Mouse (Mus musculus): ENCODE data around the gene Pbld1. TPM values are rescaled to one million over a fixed set of nuclear protein-coding genes. Genes with fewer than 3 reads are reported as not detected.
A peak's percentile ranks its signal among the peaks of the same experiment; 100 is the strongest.

Pbld1 gene
- polyA plus RNA-seq, 1 experiment from 2014 or later = 0.58 TPM

- WGBS = 76% methylated on average over 2 of the region's 2 CpGs
- Histone ChIP-seq H3K27me3 (ENCODE audit: control insufficient read depth, insufficient read depth, low read length) (no peaks in the 10 kb centered on the region), H3K36me3 (ENCODE audit: control insufficient read depth, insufficient read depth, low read length) (no peaks in the 10 kb centered on the region), H3K4me1 (ENCODE audit: control insufficient read depth, insufficient read depth, low read length) (peaks cover 6% of the 10 kb centered on the region), H3K9me3 (ENCODE audit: control insufficient read depth, low read length) (no peaks in the 10 kb centered on the region), H3K4me3 (replicated peaks; ENCODE audit: low read depth, low read length) (no peak overlapping the region), H3K9ac (replicated peaks; ENCODE audit: low read length) (no peak overlapping the region), H3K4me2 (ENCODE audit: low read length) (no peak overlapping the region), H3K27ac (replicated peaks; ENCODE audit: low read depth, low read length) (no peak overlapping the region)
- ATAC-seq (ENCODE audit: low FRiP score, low TSS enrichment) (no peak), DNase-seq (no peak)
These were observed 36.8 kb downstream of the Pbld1 start for GRCm38 (mm10) chr10:63096757-63097156.

DNA sequence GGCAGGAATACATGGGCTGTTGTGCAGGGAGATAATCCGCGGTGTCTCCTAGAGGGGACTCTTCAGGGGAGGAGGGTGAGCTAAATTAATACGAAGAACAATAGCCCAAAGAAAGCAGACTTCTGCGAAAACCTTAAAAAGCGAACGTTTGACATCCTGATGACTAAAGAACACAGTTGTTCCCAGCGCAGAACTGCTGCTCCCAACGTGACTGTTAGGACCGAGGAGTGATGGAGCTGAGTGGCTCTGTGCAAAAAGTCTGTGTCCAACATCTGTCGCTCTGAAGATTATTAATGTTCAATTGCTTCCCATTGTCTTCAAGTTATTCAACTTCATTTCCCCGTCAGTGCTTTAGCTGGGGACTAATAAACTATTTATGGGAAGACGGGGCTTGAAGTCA lies 38.2 kb downstream of the Pbld1 start:
- Histone ChIP-seq H3K4me1 (ENCODE audit: control insufficient read depth, insufficient read depth, low read length) (peaks cover 6% of the 10 kb centered on the region), H3K9me3 (ENCODE audit: control insufficient read depth, low read length) (no peaks in the 10 kb centered on the region), H3K9ac (replicated peaks; ENCODE audit: low read length) (no peak overlapping the region), H3K36me3 (ENCODE audit: control insufficient read depth, insufficient read depth, low read length) (no peaks in the 10 kb centered on the region), H3K27me3 (ENCODE audit: control insufficient read depth, insufficient read depth, low read length) (no peaks in the 10 kb centered on the region), H3K27ac (replicated peaks; ENCODE audit: low read depth, low read length) (no peak overlapping the region), H3K4me3 (replicated peaks; ENCODE audit: low read depth, low read length) (no peak overlapping the region), H3K4me2 (ENCODE audit: low read length) (no peak overlapping the region)
- WGBS = 55% methylated on average over 12 of the region's 12 CpGs
- DNase-seq (no peak), ATAC-seq (ENCODE audit: low FRiP score, low TSS enrichment) (no peak)

DNA sequence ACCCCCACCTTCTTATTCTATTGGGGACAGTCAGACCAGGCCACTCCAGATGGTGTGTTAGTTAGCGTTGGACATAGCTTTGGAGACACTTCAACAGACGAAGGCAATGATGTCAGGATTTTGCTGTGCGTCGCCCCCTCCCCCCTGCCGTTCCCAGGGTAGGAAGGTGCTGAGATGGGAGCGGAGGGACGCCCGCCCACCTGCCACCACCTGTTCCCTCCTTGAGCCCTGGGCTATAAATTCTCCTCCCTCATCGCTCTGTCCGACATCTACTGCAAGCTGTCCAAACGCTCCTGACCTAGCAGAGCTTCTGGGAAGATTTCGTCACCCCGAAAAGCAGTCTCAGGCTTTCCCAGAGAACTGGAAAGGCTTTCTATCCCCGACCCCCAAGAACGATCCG lies 39.6 kb downstream of the Pbld1 start, which contains the start of gene Atoh7:
TSS of gene Atoh7 (plus strand) at position 131 of the 400 bp plus-strand sequence.
- ATAC-seq (ENCODE audit: low FRiP score, low TSS enrichment) (no peak), DNase-seq (peak; percentile 23)
- WGBS = 4% methylated on average over 16 of the region's 16 CpGs
- no peaks in the 10 kb centered on the region for H3K36me3 ChIP-seq (ENCODE audit: control insufficient read depth, insufficient read depth, low read length)
- H3K4me2 ChIP-seq (ENCODE audit: low read length) = peak within 1 kb of the TSS; percentile 93
- no peaks in the 10 kb centered on the region for H3K27me3 ChIP-seq (ENCODE audit: control insufficient read depth, insufficient read depth, low read length)
- no peaks in the 10 kb centered on the region for H3K9me3 ChIP-seq (ENCODE audit: control insufficient read depth, low read length)
- peak within 1 kb of the TSS; percentile 62 for H3K4me3 ChIP-seq (replicated peaks; ENCODE audit: low read depth, low read length)
- peak within 1 kb of the TSS; percentile 61 for H3K27ac ChIP-seq (replicated peaks; ENCODE audit: low read depth, low read length)
- H3K4me1 ChIP-seq (ENCODE audit: control insufficient read depth, insufficient read depth, low read length) = peaks cover 6% of the 10 kb centered on the region
- H3K9ac ChIP-seq (replicated peaks; ENCODE audit: low read length) = peak within 1 kb of the TSS; percentile 66

- DNase-seq (peak; percentile 88), ATAC-seq (ENCODE audit: low FRiP score, low TSS enrichment) (peak; percentile 90)
- no peaks in the 10 kb centered on the region for H3K36me3 ChIP-seq (ENCODE audit: control insufficient read depth, insufficient read depth, low read length)
- H3K9me3 ChIP-seq (ENCODE audit: control insufficient read depth, low read length) = no peaks in the 10 kb centered on the region
- peak overlapping the region; percentile 62 for H3K4me3 ChIP-seq (replicated peaks; ENCODE audit: low read depth, low read length)
- H3K4me2 ChIP-seq (ENCODE audit: low read length) = peak overlapping the region; percentile 93
- H3K9ac ChIP-seq (replicated peaks; ENCODE audit: low read length) = peak overlapping the region; percentile 66
- H3K27me3 ChIP-seq (ENCODE audit: control insufficient read depth, insufficient read depth, low read length) = no peaks in the 10 kb centered on the region
- WGBS = under 1% methylated on average over 62 of the region's 62 CpGs
- peak overlapping the region; percentile 61 for H3K27ac ChIP-seq (replicated peaks; ENCODE audit: low read depth, low read length)
- H3K4me1 ChIP-seq (ENCODE audit: control insufficient read depth, insufficient read depth, low read length) = peaks cover 6% of the 10 kb centered on the region
These were observed 40.1 kb downstream of the Pbld1 start for GRCm38 (mm10) chr10:63099941-63100562.

DNA sequence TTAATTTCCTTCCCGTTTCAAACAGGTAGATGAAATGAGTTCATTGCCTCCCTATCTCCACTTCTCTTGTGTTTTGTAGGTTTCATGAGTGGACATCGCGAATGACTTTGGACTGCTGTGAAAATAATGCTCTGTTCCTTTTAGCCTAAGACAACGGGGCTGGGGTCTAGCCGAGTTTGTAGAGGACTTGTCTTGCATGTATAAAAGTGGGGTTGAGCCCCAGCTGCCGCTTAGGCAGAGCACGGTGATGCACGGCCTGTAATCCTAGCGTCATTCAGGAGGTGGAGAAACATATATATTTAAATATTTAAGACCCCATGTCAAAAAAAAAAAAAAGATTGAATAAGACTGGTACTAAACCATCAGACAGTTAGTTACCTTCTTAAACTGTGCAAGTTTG lies 40.7 kb downstream of the Pbld1 start:
- 4% methylated on average over 9 of the region's 9 CpGs for WGBS
- peak overlapping the region; percentile 62 for H3K4me3 ChIP-seq (replicated peaks; ENCODE audit: low read depth, low read length)
- H3K27ac ChIP-seq (replicated peaks; ENCODE audit: low read depth, low read length) = no peak overlapping the region
- H3K27me3 ChIP-seq (ENCODE audit: control insufficient read depth, insufficient read depth, low read length) = no peaks in the 10 kb centered on the region
- no peaks in the 10 kb centered on the region for H3K36me3 ChIP-seq (ENCODE audit: control insufficient read depth, insufficient read depth, low read length)
- DNase-seq = peak; percentile 55
- H3K4me1 ChIP-seq (ENCODE audit: control insufficient read depth, insufficient read depth, low read length) = peaks cover 6% of the 10 kb centered on the region
- peak overlapping the region; percentile 66 for H3K9ac ChIP-seq (replicated peaks; ENCODE audit: low read length)
- ATAC-seq (ENCODE audit: low FRiP score, low TSS enrichment) = no peak
- H3K9me3 ChIP-seq (ENCODE audit: control insufficient read depth, low read length) = no peaks in the 10 kb centered on the region
- H3K4me2 ChIP-seq (ENCODE audit: low read length) = peak overlapping the region; percentile 93

- DNase-seq = peak; percentile 82
- no peaks in the 10 kb centered on the region for H3K9me3 ChIP-seq (ENCODE audit: control insufficient read depth, low read length)
- H3K4me3 ChIP-seq (replicated peaks; ENCODE audit: low read depth, low read length) = no peak overlapping the region
- H3K4me1 ChIP-seq (ENCODE audit: control insufficient read depth, insufficient read depth, low read length) = no peaks in the 10 kb centered on the region
- no peak for ATAC-seq (ENCODE audit: low FRiP score, low TSS enrichment)
- no peaks in the 10 kb centered on the region for H3K27me3 ChIP-seq (ENCODE audit: control insufficient read depth, insufficient read depth, low read length)
- H3K9ac ChIP-seq (replicated peaks; ENCODE audit: low read length) = no peak overlapping the region
- H3K4me2 ChIP-seq (ENCODE audit: low read length) = no peak overlapping the region
- WGBS = 44% methylated on average over 5 of the region's 5 CpGs
- no peaks in the 10 kb centered on the region for H3K36me3 ChIP-seq (ENCODE audit: control insufficient read depth, insufficient read depth, low read length)
- H3K27ac ChIP-seq (replicated peaks; ENCODE audit: low read depth, low read length) = no peak overlapping the region
These were observed 53.2 kb downstream of the Pbld1 start for GRCm38 (mm10) chr10:63113027-63113604.

DNA sequence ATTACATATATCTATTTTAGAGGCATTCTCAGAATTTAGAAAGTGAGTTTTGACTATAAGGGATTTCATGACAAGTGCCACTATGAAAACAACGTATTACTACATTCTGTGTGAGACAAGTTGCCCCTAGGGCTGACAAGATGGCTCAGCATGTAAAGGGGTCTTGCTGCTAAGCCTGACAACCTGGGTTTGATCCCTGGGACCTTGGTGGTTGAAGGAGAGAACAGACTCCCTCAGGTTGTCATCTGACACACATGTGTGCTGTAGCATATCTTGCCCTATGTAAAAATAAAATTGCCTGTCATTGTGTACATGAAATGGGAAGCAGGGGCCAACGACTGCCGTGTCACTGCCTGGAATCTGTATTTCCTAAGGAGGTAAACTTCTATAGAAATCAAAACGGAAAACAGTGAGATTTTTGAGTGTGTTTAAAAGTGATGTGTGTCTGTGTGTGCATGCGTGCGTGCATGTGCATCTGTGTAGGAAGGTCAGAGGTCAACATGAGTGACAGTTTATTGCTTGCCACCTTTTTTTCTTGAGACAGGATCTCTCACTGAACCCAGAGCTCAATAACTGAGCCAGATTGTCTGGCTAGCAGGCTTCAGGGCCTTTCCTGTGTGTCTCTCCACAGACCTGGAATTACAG lies 53.9 kb downstream of the Pbld1 start:
- Histone ChIP-seq H3K27me3 (ENCODE audit: control insufficient read depth, insufficient read depth, low read length) (no peaks in the 10 kb centered on the region), H3K9ac (replicated peaks; ENCODE audit: low read length) (no peak overlapping the region), H3K9me3 (ENCODE audit: control insufficient read depth, low read length) (no peaks in the 10 kb centered on the region), H3K4me3 (replicated peaks; ENCODE audit: low read depth, low read length) (no peak overlapping the region), H3K4me1 (ENCODE audit: control insufficient read depth, insufficient read depth, low read length) (no peaks in the 10 kb centered on the region), H3K36me3 (ENCODE audit: control insufficient read depth, insufficient read depth, low read length) (no peaks in the 10 kb centered on the region), H3K27ac (replicated peaks; ENCODE audit: low read depth, low read length) (no peak overlapping the region), H3K4me2 (ENCODE audit: low read length) (no peak overlapping the region)
- ATAC-seq (ENCODE audit: low FRiP score, low TSS enrichment) = no peak
- WGBS = 88% methylated on average over 6 of the region's 6 CpGs
- DNase-seq = no peak

DNA sequence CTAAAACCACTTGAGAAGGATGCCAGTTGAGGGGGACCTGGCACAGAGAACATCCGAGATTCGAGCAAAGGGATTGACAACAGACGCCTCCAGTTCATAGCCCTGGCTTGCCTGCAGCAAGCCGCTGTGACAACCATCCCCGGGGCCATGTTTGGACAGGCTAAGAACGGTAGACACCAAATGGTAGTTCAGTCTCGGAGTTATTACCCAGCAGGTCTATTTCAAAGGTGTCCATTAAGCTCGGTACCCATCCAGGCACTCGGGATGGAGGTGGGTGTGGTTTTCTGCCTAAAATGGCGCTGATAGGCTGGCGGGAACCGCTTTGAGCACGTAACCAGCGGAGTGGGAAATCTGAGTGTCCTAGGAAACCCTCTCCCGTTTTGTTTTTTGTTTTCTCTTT lies 55.9 kb downstream of the Pbld1 start:
- no peak overlapping the region for H3K4me3 ChIP-seq (replicated peaks; ENCODE audit: low read depth, low read length)
- WGBS = 88% methylated on average over 15 of the region's 15 CpGs

DNA sequence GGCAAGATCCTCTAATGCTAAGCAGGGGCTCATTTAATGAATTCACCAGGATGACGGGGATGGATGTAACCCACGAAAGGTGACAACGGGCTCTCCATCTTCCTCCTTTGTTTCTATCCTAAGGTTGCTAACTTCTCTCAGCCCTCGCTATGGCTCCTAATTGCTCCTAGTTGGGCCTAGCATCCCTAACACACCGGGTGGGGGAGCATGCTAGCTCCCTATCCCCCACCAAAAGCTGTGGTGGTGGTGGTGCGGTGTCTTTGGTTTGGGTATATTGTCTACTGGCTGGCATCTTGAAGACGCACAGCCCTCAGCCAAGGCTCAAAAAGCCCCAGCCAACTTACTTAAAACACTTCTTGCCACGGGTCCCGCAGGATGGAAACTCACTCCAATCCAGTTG lies 56.4 kb downstream of the Pbld1 start:
- Histone ChIP-seq H3K27ac (replicated peaks; ENCODE audit: low read depth, low read length) (no peak overlapping the region), H3K36me3 (ENCODE audit: control insufficient read depth, insufficient read depth, low read length) (no peaks in the 10 kb centered on the region), H3K9me3 (ENCODE audit: control insufficient read depth, low read length) (no peaks in the 10 kb centered on the region), H3K9ac (replicated peaks; ENCODE audit: low read length) (no peak overlapping the region), H3K4me3 (replicated peaks; ENCODE audit: low read depth, low read length) (no peak overlapping the region), H3K27me3 (ENCODE audit: control insufficient read depth, insufficient read depth, low read length) (no peaks in the 10 kb centered on the region), H3K4me1 (ENCODE audit: control insufficient read depth, insufficient read depth, low read length) (no peaks in the 10 kb centered on the region), H3K4me2 (ENCODE audit: low read length) (no peak overlapping the region)
- WGBS = 91% methylated on average over 9 of the region's 9 CpGs
- no peak for ATAC-seq (ENCODE audit: low FRiP score, low TSS enrichment)
- DNase-seq = no peak

More for the DNA sequence above, 55.9 kb downstream of the Pbld1 start:
- Histone ChIP-seq H3K9me3 (ENCODE audit: control insufficient read depth, low read length) (no peaks in the 10 kb centered on the region), H3K4me1 (ENCODE audit: control insufficient read depth, insufficient read depth, low read length) (no peaks in the 10 kb centered on the region), H3K4me2 (ENCODE audit: low read length) (no peak overlapping the region), H3K9ac (replicated peaks; ENCODE audit: low read length) (no peak overlapping the region), H3K27ac (replicated peaks; ENCODE audit: low read depth, low read length) (no peak overlapping the region), H3K36me3 (ENCODE audit: control insufficient read depth, insufficient read depth, low read length) (no peaks in the 10 kb centered on the region), H3K27me3 (ENCODE audit: control insufficient read depth, insufficient read depth, low read length) (no peaks in the 10 kb centered on the region)
- ATAC-seq (ENCODE audit: low FRiP score, low TSS enrichment) (no peak), DNase-seq (no peak)
